11 mouse cellular contexts compared by ENCODE assay signal in genomic region chr19:10231016-10231415, GRCm38 (mm10). TPM values are rescaled to one million over a fixed set of nuclear protein-coding genes. Genes with fewer than 3 reads are reported as not detected.
DNase-seq lines count a peak whose midpoint lies in the region; ATAC-seq and TF ChIP-seq lines count a peak whose summit lies in the region.
"Had no signal": no experiment of that assay in that cellular context is flagged by ENCODE, and none has a peak within 500 bp of the region (broad histone marks: within the 10 kb centered on the region; RNA-seq: fewer than 3 reads in every experiment).

No protein-coding gene starts in this region.

- H3K9me3 ChIP-seq in heart, embryonic 11.5 days (replicated peaks; ENCODE audit: control insufficient read depth, low read length): no peaks in the 10 kb centered on the region
- H3K9me3 ChIP-seq in midbrain, embryonic 10.5 days (replicated peaks): no peaks in the 10 kb centered on the region
- no peaks in the 10 kb centered on the region for H3K9me3 ChIP-seq in midbrain, postnatal 0 days (ENCODE audit: low read length)

- 0 out of 2 replicates have a peak, but pooled peaks cover 3% of the 10 kb centered on the region for H3K27me3 ChIP-seq in heart, embryonic 11.5 days (ENCODE audit: control insufficient read depth, insufficient read depth, low read length)
- no peaks in the 10 kb centered on the region for H3K27me3 ChIP-seq in heart, adult 2 months (ENCODE audit: control insufficient read depth, insufficient read depth, low read length)
- peaks cover 26% of the 10 kb centered on the region for H3K27me3 ChIP-seq in midbrain, embryonic 10.5 days (ENCODE audit: low read depth, poor library complexity, severe bottlenecking)
- no peaks in the 10 kb centered on the region; the same call in 1 of the 2 replicates for H3K27me3 ChIP-seq in midbrain, postnatal 0 days (ENCODE audit: insufficient read depth, low read length)
- no peaks in the 10 kb centered on the region for H3K27me3 ChIP-seq in kidney, adult 2 months (replicated peaks; ENCODE audit: control insufficient read depth, insufficient read depth, low read length)

- H3K27ac ChIP-seq in heart, embryonic 11.5 days (ENCODE audit: low read depth, low read length): peak overlapping the region; percentile 62
- no peak overlapping the region for H3K27ac ChIP-seq in heart, adult 2 months
- H3K27ac ChIP-seq in midbrain, embryonic 10.5 days (replicated peaks): peak overlapping the region; percentile 63
- H3K27ac ChIP-seq in midbrain, postnatal 0 days (ENCODE audit: low read depth, low read length): no peak overlapping the region
- no peak overlapping the region for H3K27ac ChIP-seq in kidney, adult 2 months (ENCODE audit: insufficient read depth, low read depth, low read length)

- no peak for DNase-seq in heart, adult 2 months
- no peak for DNase-seq in midbrain, embryonic 10.5 days (ENCODE audit: low spot score)
- DNase-seq in midbrain, postnatal 0 days (ENCODE audit: low spot score): no peak
- peak; percentile 48 for DNase-seq in kidney, adult 2 months
- peak; percentile 74 for DNase-seq in mesoderm, embryonic 11.5 days (ENCODE audit: low read depth, low spot score)
- DNase-seq in adrenal gland, postnatal 36 days: no peak
- no peak for DNase-seq in frontal cortex, postnatal 25 days (ENCODE audit: low spot score in 2 of 2)
- DNase-seq: gastrocnemius, postnatal 10 days had no signal

- no peak for TF ChIP-seq CTCF in heart, adult 2 months (IDR thresholded peaks at IDR 0.05)
- TF ChIP-seq CTCF in midbrain, postnatal 0 days (IDR thresholded peaks at IDR 0.05): no peak
- no peak for TF ChIP-seq CTCF in kidney, adult 2 months (conservative IDR thresholded peaks at IDR 0.05; ENCODE audit: insufficient read depth, insufficient read length, low read depth, low read length)

- no peak overlapping the region for H3K9ac ChIP-seq in heart, embryonic 11.5 days (ENCODE audit: low read depth, low read length)
- no peak overlapping the region for H3K9ac ChIP-seq in heart, adult 2 months (ENCODE audit: low read depth, low read length)
- no peak overlapping the region for H3K9ac ChIP-seq in midbrain, postnatal 0 days (replicated peaks; ENCODE audit: low read length, poor library complexity, severe bottlenecking)

- TF ChIP-seq EP300 in heart, adult 2 months (IDR thresholded peaks at IDR 0.05; ENCODE audit: insufficient read depth, low read depth, low read length): no peak

- H3K79me2 ChIP-seq in heart, adult 2 months (replicated peaks; ENCODE audit: control insufficient read depth, insufficient read depth, low read length): no peaks in the 10 kb centered on the region

- H3K4me2 ChIP-seq in heart, embryonic 11.5 days: peak overlapping the region; percentile 27; the same call in 1 of the 2 replicates
- no peak overlapping the region for H3K4me2 ChIP-seq in midbrain, postnatal 0 days (ENCODE audit: low read depth, low read length, poor library complexity, severe bottlenecking)

- no peaks in the 10 kb centered on the region for H3K36me3 ChIP-seq in heart, embryonic 11.5 days (ENCODE audit: control insufficient read depth, insufficient read depth, low read length)
- H3K36me3 ChIP-seq in heart, adult 2 months (ENCODE audit: control insufficient read depth, insufficient read depth, low read length): no peaks in the 10 kb centered on the region
- no peaks in the 10 kb centered on the region for H3K36me3 ChIP-seq in midbrain, embryonic 10.5 days
- H3K36me3 ChIP-seq in midbrain, postnatal 0 days (ENCODE audit: insufficient read depth, low read length): no peaks in the 10 kb centered on the region
- no peaks in the 10 kb centered on the region for H3K36me3 ChIP-seq in kidney, adult 2 months (ENCODE audit: control insufficient read depth, insufficient read depth, low read length)

- peak; percentile 55; the same call in 1 of the 2 replicates for ATAC-seq in heart, embryonic 11.5 days (replicated peaks; ENCODE audit: insufficient number of reproducible peaks, low FRiP score, low TSS enrichment)
- ATAC-seq in midbrain, postnatal 0 days (ENCODE audit: low FRiP score): no peak

- intact Hi-C loops in heart, adult 2 months (cut with DNase I): no loop called here

- WGBS in heart, embryonic 11.5 days (ENCODE audit: insufficient replicate concordance): 20% methylated on average over 7 of the region's 7 CpGs
- WGBS in heart, adult 2 months: 24% methylated on average over 7 of the region's 7 CpGs
- 5% methylated on average over 7 of the region's 7 CpGs for WGBS in midbrain, embryonic 10.5 days
- 12% methylated on average over 7 of the region's 7 CpGs for WGBS in midbrain, postnatal 0 days
- WGBS in kidney, adult 2 months: 21% methylated on average over 7 of the region's 7 CpGs

- no peak overlapping the region for H3K4me3 ChIP-seq in heart, embryonic 11.5 days (ENCODE audit: low read depth, low read length)
- no peak overlapping the region for H3K4me3 ChIP-seq in heart, adult 2 months
- no peak overlapping the region for H3K4me3 ChIP-seq in midbrain, embryonic 10.5 days
- H3K4me3 ChIP-seq in midbrain, postnatal 0 days (ENCODE audit: low read depth, low read length): no peak overlapping the region
- no peak overlapping the region for H3K4me3 ChIP-seq in kidney, adult 2 months (ENCODE audit: insufficient read depth, low read depth, low read length)

- H3K4me1 ChIP-seq in heart, embryonic 11.5 days (ENCODE audit: control insufficient read depth, insufficient read depth, low read length): peaks cover 11% of the 10 kb centered on the region
- H3K4me1 ChIP-seq in heart, adult 2 months (ENCODE audit: control insufficient read depth, insufficient read depth, low read length): no peaks in the 10 kb centered on the region
- H3K4me1 ChIP-seq in midbrain, embryonic 10.5 days: peaks cover 40% of the 10 kb centered on the region
- H3K4me1 ChIP-seq in midbrain, postnatal 0 days (ENCODE audit: insufficient read depth, low read length): no peaks in the 10 kb centered on the region
- H3K4me1 ChIP-seq in kidney, adult 2 months (ENCODE audit: control insufficient read depth, insufficient read depth, low read length): no peaks in the 10 kb centered on the region

- no peak for TF ChIP-seq POLR2A in heart, adult 2 months (IDR thresholded peaks at IDR 0.05; ENCODE audit: insufficient read depth, low read depth, low read length)
- no peak for TF ChIP-seq POLR2A in kidney, adult 2 months (IDR thresholded peaks at IDR 0.05; ENCODE audit: low read depth, low read length)

RNA-seq across cellular contexts. Expression of gene Myrf, which starts 9.5 kb away (rescaled TPM):
- 22.7 and 23.0 TPM in 2 replicates for polyA plus RNA-seq in heart, embryonic 11.5 days (2014; fragmentation: Nextera tagmentation; extraction: Ambion mirVana)
- 1 to 10 TPM; 3.9 to 4.7 TPM for total RNA-seq in heart, adult 2 months (2021)
- 6.0 and 6.5 TPM in 2 replicates for polyA plus RNA-seq in heart, adult 2 months (2012; rRNA removed)
- polyA plus RNA-seq in midbrain, embryonic 10.5 days (2016; fragmentation: Nextera tagmentation; extraction: Ambion mirVana): 2.1 and 2.2 TPM in 2 replicates
- total RNA-seq in midbrain, postnatal 0 days (2014; rRNA removed): 1.7 and 2.2 TPM in 2 replicates
- polyA plus RNA-seq in midbrain, postnatal 0 days (2015; fragmentation: Nextera tagmentation; extraction: Ambion mirVana): 0.91 and 0.94 TPM in 2 replicates
- polyA plus RNA-seq in kidney, adult 2 months (2012; rRNA removed): 18.8 and 24.5 TPM in 2 replicates
- 1 to 10 TPM; 1.4 to 1.7 TPM for total RNA-seq in adrenal gland, postnatal 36 days (2021)
- total RNA-seq: hematopoietic stem cell, adult 5-6 weeks; monocyte, adult 5-6 weeks had no signal

RNA-seq across cellular contexts. Expression of gene Fen1, which starts 27.0 kb away (rescaled TPM):
- polyA plus RNA-seq in heart, embryonic 11.5 days (2014; fragmentation: Nextera tagmentation; extraction: Ambion mirVana): 59.3 and 70.9 TPM in 2 replicates
- total RNA-seq in heart, adult 2 months (2021): 1 to 10 TPM; 3.7 to 4.5 TPM
- 2.9 and 3.8 TPM in 2 replicates for polyA plus RNA-seq in heart, adult 2 months (2012; rRNA removed)
- polyA plus RNA-seq in midbrain, embryonic 10.5 days (2016; fragmentation: Nextera tagmentation; extraction: Ambion mirVana): 165 and 188 TPM in 2 replicates
- total RNA-seq in midbrain, postnatal 0 days (2014; rRNA removed): 19.8 and 20.9 TPM in 2 replicates
- polyA plus RNA-seq in midbrain, postnatal 0 days (2015; fragmentation: Nextera tagmentation; extraction: Ambion mirVana): 20.5 and 21.8 TPM in 2 replicates
- polyA plus RNA-seq in kidney, adult 2 months (2012; rRNA removed): 4.8 and 4.9 TPM in 2 replicates
- total RNA-seq in adrenal gland, postnatal 36 days (2021): 10 to 100 TPM; 12.0 to 18.4 TPM

RNA-seq across cellular contexts. Expression of gene Tmem258, which starts 27.2 kb away (rescaled TPM):
- polyA plus RNA-seq in heart, embryonic 11.5 days (2014; fragmentation: Nextera tagmentation; extraction: Ambion mirVana): 412 and 418 TPM in 2 replicates
- total RNA-seq in heart, adult 2 months (2021): 100 to 1,000 TPM; 154 to 181 TPM
- 200 and 205 TPM in 2 replicates for polyA plus RNA-seq in heart, adult 2 months (2012; rRNA removed)
- polyA plus RNA-seq in midbrain, embryonic 10.5 days (2016; fragmentation: Nextera tagmentation; extraction: Ambion mirVana): 351 and 361 TPM in 2 replicates
- 61.4 and 84.7 TPM in 2 replicates for total RNA-seq in midbrain, postnatal 0 days (2014; rRNA removed)
- 279 and 299 TPM in 2 replicates for polyA plus RNA-seq in midbrain, postnatal 0 days (2015; fragmentation: Nextera tagmentation; extraction: Ambion mirVana)
- polyA plus RNA-seq in kidney, adult 2 months (2012; rRNA removed): 123 and 135 TPM in 2 replicates
- total RNA-seq in adrenal gland, postnatal 36 days (2021): 100 to 1,000 TPM; 161 to 204 TPM

RNA-seq across cellular contexts. Expression of gene Fads1, which starts 48.3 kb away (rescaled TPM):
- polyA plus RNA-seq in heart, embryonic 11.5 days (2014; fragmentation: Nextera tagmentation; extraction: Ambion mirVana): 64.6 and 65.8 TPM in 2 replicates
- 10 to 100 TPM; 24.2 to 25.3 TPM for total RNA-seq in heart, adult 2 months (2021)
- 14.6 and 16.2 TPM in 2 replicates for polyA plus RNA-seq in heart, adult 2 months (2012; rRNA removed)
- polyA plus RNA-seq in midbrain, embryonic 10.5 days (2016; fragmentation: Nextera tagmentation; extraction: Ambion mirVana): 171 and 192 TPM in 2 replicates
- 180 and 184 TPM in 2 replicates for total RNA-seq in midbrain, postnatal 0 days (2014; rRNA removed)
- polyA plus RNA-seq in midbrain, postnatal 0 days (2015; fragmentation: Nextera tagmentation; extraction: Ambion mirVana): 150 and 153 TPM in 2 replicates
- polyA plus RNA-seq in kidney, adult 2 months (2012; rRNA removed): 87.4 and 88.4 TPM in 2 replicates
- 1,000 to 10,000 TPM in 1 of 2 experiments, 100 to 1,000 TPM in 1; 677 to 1,388 TPM for total RNA-seq in adrenal gland, postnatal 36 days (2021)

Comparison
In these comparisons a context has a peak if more than half of its experiments do, and no peak if none do; other contexts are left out.
1. H3K27ac ChIP-seq: peak in heart, embryonic 11.5 days (single experiment) and midbrain, embryonic 10.5 days (single experiment); none in heart, adult 2 months (single experiment), midbrain, postnatal 0 days (single experiment) and kidney, adult 2 months (single experiment).
2. DNase-seq: peak in kidney, adult 2 months (single experiment) and mesoderm, embryonic 11.5 days (single experiment); none in heart, adult 2 months (0 of 2), midbrain, embryonic 10.5 days (single experiment), midbrain, postnatal 0 days (single experiment), adrenal gland, postnatal 36 days (0 of 2) and frontal cortex, postnatal 25 days (0 of 2).